Mouse (Mus musculus) adrenal gland, postnatal 36 days (tissue): ENCODE measurements around the gene Slc2a9. TPM values are rescaled to one million over a fixed set of nuclear protein-coding genes. Genes with fewer than 3 reads are reported as not detected.

ENCODE experiments used
- DNase-seq, 2 experiments: peaks; one replicate each; pipeline ENCODE4 v3.0.0; 2021; ENCODE audit warnings: mixed read lengths in 1 of 2
- long read RNA-seq, 2 experiments: library from polyadenylated mRNA; stranded (forward); transcript quantifications; one replicate each; pipeline ENCODE4 v2.0.0; 2021; ENCODE audit warnings: borderline sequencing depth in 2 of 2
- total RNA-seq, 2 experiments: library from RNA; stranded (reverse); gene quantifications; 2 replicates each; pipeline ENCODE4 v1.2.3; 2021

The Slc2a9 gene
- total RNA-seq, result 1 to 10 TPM; 2.0 to 2.4 TPM
- long read RNA-seq, experiment 1, result 0 reads
- long read RNA-seq, experiment 2, result 0 reads

- no peak for DNase-seq
Observed at GRCm38 (mm10) chr5:38502992-38503391, at the start of gene Slc2a9. Slc2a9 (minus strand) TSS chr5:38503143.

GRCm38 (mm10) chr5:38552615-38553014 lies 49.7 kb upstream of the Slc2a9 start:
- no peak for DNase-seq

GRCm38 (mm10) chr5:38550221-38550768 lies 47.4 kb upstream of the Slc2a9 start:
- no peak for DNase-seq

GRCm38 (mm10) chr5:38549461-38549909 lies 46.5 kb upstream of the Slc2a9 start:
- DNase-seq, result peak in 1 of 2 experiments; percentile 21

GRCm38 (mm10) chr5:38547375-38547774 lies 44.4 kb upstream of the Slc2a9 start:
- no peak for DNase-seq

- no peak for DNase-seq
Observed at GRCm38 (mm10) chr5:38544423-38545415, 41.8 kb upstream of the Slc2a9 start.

- DNase-seq, result no peak
Observed at GRCm38 (mm10) chr5:38543496-38544217, 40.7 kb upstream of the Slc2a9 start.

- DNase-seq, result no peak
Observed at GRCm38 (mm10) chr5:38541728-38542127, 38.8 kb upstream of the Slc2a9 start.

GRCm38 (mm10) chr5:38540898-38541297 lies 38.0 kb upstream of the Slc2a9 start:
- no peak for DNase-seq

GRCm38 (mm10) chr5:38538508-38538907 lies 35.6 kb upstream of the Slc2a9 start:
- no peak for DNase-seq

- DNase-seq, result peak in 1 of 2 experiments; percentile 14
Observed at GRCm38 (mm10) chr5:38537845-38538244, 34.9 kb upstream of the Slc2a9 start.

GRCm38 (mm10) chr5:38536822-38537221 lies 33.9 kb upstream of the Slc2a9 start:
- no peak for DNase-seq

- DNase-seq, result peak in 1 of 2 experiments; percentile 16
Observed at GRCm38 (mm10) chr5:38532084-38532483, 29.1 kb upstream of the Slc2a9 start.

- no peak for DNase-seq
Observed at GRCm38 (mm10) chr5:38529724-38530428, 26.9 kb upstream of the Slc2a9 start.

GRCm38 (mm10) chr5:38522977-38523376 lies 20.0 kb upstream of the Slc2a9 start:
- DNase-seq, result no peak

- no peak for DNase-seq
Observed at GRCm38 (mm10) chr5:38520838-38521237, 17.9 kb upstream of the Slc2a9 start.

- DNase-seq, result peak; percentile 31 to 55
Observed at GRCm38 (mm10) chr5:38516267-38516666, 13.3 kb upstream of the Slc2a9 start.

GRCm38 (mm10) chr5:38512991-38513390 lies 10.0 kb upstream of the Slc2a9 start:
- DNase-seq, result no peak

- DNase-seq, result no peak
Observed at GRCm38 (mm10) chr5:38509568-38509967, 6.6 kb upstream of the Slc2a9 start.

- DNase-seq, result no peak
Observed at GRCm38 (mm10) chr5:38505435-38505765, 2.5 kb upstream of the Slc2a9 start.

- DNase-seq, result no peak
Observed at GRCm38 (mm10) chr5:38504747-38505434, 1.9 kb upstream of the Slc2a9 start.
